Mouse (Mus musculus) frontal cortex, postnatal 10 days (tissue): ENCODE results near the gene Sct.

Experiments used
- DNase-seq, 2 experiments: peaks; one replicate each; pipeline ENCODE4 v3.0.0; 2022; ENCODE audit warnings: low spot score in 2 of 2, mixed read lengths in 1 of 2

Gene Sct

DNA sequence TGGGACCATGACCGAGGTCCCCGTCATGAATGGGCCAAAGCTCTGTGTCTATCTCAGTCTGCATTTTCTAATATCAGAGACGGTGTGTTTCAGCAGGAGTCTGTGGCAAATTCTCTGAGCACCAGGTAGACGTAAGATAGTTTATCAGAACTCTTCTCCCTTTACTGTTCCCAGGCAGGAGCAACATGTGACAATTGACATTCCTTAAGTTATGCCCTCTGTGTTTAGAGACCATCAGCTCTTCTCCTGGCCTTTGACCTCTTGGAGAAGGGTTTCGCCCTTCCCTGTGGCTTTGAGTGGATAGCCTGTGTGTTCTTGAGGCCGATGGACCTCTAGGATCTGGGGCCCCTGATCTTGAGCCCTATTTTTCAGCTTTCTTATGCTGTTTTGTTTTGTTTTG, 49.2 kb downstream of the Sct start:
- DNase-seq = no peak
